Mouse (Mus musculus) brain, embryonic 18.5 days (tissue): ENCODE measurements around the gene Tmem200a.

ENCODE experiments used
- DNase-seq: peaks from one replicate; pipeline ENCODE4 v3.0.0-alpha.2; 2012; ENCODE audit warnings: low read depth, low spot score

Tmem200a gene

DNA sequence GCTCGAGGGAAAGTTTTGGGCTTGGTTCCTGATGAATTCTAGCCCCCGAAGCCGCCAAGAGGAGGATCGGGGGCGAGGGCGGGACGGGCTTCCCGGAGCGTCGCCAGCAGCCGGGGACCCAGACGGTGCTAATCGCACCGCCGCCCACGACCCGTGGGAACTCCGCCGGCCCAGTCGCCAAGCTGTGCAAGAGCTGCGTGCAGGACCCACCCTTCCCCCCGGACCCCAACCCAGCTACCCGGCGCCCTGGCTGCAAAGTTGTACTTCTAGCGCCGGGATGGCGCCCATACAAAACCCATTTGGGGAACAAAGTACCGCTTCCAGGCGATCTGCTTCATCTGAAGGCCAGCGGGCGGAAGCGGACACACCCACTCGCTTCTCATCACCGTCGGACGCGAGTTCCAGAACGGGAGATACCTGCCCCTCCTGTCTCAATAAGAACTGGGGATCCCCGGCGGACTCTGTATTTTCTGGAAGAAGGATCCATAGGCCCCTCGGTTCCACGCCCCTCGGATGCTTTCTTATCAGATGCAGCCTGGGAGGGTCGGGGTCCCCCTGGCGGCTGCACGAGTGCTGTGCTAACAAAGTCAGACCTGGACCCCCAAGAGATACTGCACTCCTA, at the start of gene Tmem200a:
TSS of gene Tmem200a (minus strand) at position 532 of the 622 bp plus-strand sequence.
- DNase-seq: peak; percentile 82

DNA sequence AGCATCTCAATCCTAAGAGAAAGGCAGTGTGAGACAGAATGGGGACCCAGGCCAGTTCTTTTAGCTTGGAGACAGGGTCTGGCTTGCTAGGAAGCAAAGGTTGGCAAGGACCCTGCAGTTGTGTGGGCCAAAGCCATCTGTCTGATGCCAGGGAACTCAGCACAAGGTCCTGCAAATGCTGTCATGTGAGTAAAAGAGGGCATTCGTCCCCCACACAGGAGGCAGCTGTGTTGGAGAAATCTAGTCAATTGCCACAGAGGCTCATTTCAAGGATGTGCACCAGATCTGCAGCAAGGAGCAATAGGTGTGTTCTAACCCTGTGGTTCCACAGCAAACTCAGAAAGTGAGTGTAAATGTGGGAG, 41.0 kb upstream of the Tmem200a start:
- DNase-seq: no peak

DNA sequence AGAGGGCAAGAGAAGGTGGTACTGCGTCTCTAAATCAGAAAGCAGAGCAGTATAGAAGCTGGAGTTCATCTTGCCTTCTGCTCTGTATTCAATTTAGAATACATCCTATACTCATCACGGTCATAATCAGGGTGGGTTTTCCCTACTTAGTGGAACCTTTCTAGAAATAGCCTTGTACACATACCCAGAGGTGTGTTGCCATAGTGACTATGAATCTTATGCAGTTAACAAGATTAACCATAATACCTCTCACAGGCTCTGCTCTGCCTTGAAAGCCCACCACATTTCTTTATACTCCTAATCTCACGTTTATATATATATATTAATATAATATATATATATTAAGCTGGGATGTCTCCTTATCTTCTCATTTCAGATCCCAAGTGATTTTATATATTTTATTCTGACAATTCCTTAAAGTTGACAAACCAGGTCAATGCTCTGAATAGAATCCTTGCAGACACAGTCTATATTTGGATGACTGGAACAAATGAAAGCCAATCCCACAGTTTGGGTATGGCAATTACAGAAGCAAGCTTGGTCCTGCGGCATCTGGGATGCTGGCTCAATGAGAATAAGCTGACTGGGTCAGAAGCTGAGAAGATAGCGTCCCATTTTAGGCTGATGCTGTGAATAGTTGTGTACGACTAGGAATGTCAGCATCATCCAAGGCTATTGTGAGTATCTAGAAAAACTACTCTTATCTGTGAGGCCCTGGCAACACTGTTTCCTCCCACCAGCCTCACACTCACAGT, 40.4 kb upstream of the Tmem200a start:
- no peak for DNase-seq

DNA sequence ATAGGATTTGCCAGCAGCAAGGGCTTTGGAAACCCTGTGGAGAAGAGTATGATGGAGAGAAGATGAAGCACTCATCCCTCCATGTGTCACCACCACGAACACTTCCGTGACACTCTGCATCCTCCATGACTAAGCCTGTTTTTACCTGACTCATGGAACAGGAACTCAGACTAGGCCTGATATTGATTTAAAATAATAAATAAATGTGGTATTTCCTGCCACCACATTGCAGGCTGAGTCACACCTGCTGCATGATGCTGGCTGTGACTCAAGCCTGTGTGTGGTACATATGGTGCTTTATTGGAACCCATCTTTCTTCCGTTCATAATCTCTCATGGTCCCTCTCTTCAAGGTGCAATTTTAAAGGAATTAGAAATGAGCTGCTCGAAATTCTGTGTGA, 35.6 kb upstream of the Tmem200a start:
- no peak for DNase-seq

DNA sequence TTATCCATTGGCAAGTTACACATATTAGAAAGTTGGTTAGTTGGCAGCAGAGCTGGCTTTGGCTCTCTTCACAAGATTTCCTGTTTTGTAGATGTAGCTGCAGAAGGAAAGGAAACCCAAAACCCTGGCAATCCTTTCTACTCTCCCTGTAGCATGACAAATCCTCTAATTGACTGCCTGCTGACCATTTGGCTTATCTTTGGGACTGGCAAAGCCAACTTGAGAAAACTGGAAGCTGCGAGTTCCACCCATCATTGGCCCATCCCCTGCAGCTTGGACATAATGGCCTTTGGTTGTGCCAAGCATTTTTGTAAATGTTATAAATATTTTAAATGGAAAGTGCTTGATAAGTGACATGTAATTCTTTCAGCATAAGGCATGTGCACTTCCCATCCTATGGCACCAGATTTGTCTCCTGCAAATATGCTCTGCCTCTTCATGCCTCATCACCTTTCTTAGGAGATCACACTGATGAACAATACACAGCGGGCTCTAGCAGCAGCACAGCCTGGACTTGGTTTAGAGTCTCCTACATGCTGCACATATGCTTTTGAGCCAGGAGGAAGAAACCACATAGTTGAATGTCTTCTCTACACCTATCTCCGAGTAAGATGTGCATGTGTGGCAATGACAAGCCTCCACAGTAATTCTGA, 24.6 kb upstream of the Tmem200a start:
- no peak for DNase-seq

- no peak for DNase-seq
These were observed 3.2 kb upstream of the Tmem200a start for GRCm38 (mm10) chr10:26082081-26082480.

GRCm38 (mm10) chr10:26079678-26080077, 826 bp upstream of the Tmem200a start:
- no peak for DNase-seq

- DNase-seq: no peak
These were observed 976 bp downstream of the Tmem200a start, which contains the start of gene Gm9767 for GRCm38 (mm10) chr10:26077671-26078481. Gm9767 (plus strand) TSS chr10:26078255.

DNA sequence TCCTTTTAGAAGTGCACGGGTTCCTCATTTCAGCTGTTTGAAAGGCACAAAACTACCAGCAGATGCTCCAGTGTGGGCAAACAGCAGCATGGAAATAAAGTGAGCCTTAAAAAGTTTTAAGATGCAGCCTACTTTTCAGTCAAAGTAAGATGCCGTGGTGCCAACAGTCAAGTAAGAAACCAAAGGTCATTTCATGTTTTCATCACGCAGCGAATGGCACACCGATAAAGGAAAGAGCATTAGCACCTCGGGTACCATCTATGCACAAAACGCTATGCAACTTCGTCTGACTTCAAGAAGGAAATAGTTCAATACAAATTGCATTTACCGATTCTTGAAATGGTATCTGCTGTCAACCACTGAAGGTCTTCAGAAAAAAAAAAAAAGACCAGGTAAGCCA, 1.9 kb downstream of the Tmem200a start:
- no peak for DNase-seq

DNA sequence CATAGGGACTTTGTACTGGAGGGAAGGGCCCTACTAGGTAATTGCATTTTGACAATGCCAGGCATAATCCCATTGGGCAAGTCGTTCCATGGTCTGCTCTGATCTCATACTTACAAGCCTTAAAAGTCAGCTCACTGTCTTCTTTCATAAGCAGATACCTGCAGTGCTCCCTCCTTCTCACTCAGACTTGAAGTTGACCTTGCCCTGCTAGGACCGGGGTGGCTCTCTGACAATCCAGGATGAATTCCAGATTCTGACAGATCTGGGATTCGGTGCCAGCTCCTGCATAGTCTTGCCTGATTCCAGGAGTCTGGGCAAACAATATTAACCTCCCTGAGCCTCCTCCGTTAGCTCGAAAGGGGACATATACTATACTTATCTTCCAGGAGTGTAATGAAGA, 6.9 kb downstream of the Tmem200a start:
- DNase-seq: no peak

- no peak for DNase-seq
These were observed 15.8 kb downstream of the Tmem200a start for GRCm38 (mm10) chr10:26063071-26063470.

GRCm38 (mm10) chr10:26059662-26060307, 19.1 kb downstream of the Tmem200a start:
- no peak for DNase-seq

GRCm38 (mm10) chr10:26051177-26051576, 27.7 kb downstream of the Tmem200a start:
- no peak for DNase-seq

DNA sequence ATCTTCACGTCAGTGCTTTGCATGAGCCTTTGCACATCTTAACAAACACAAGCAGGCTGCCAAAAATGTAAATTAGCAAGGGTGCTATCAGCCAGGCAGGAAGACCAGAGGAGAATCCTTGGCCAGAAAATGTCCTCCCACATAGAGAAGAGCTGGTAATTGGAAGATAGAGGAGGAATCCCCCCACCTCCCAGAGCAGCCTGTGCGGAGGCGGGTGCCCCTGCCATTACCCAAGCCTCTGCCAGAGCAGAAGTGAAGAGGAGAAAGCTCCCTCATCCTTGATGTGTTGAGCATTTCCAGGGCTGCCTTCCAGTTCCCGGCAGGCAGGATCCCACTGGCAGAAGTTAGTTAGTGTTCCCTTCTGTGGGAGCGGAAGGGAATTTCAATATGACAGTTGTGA, 43.9 kb downstream of the Tmem200a start:
- no peak for DNase-seq

DNA sequence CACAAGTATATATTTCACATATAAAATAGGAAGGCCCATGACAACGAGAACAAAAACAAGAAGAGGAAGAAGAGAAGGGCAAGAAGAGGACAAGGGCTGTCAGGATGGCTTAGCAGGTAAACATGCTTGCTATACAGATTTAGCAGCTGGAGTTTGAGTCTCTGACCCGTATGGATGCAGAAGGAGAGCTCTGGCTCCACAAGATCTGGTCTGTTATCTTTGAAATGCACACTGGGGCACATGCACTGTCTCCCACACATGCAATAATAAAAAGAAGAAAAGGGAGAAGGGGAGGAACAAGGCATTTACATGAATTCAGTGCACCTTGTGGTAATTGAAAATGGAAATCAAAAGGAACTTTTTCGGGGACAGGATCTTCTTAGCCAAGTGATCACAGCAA, 60.1 kb downstream of the Tmem200a start:
- DNase-seq: no peak

- DNase-seq: no peak
These were observed 64.6 kb downstream of the Tmem200a start for GRCm38 (mm10) chr10:26014298-26014697.

GRCm38 (mm10) chr10:26008948-26009347, 69.9 kb downstream of the Tmem200a start:
- DNase-seq: no peak

- no peak for DNase-seq
These were observed 73.4 kb downstream of the Tmem200a start for GRCm38 (mm10) chr10:26005471-26005870.

DNA sequence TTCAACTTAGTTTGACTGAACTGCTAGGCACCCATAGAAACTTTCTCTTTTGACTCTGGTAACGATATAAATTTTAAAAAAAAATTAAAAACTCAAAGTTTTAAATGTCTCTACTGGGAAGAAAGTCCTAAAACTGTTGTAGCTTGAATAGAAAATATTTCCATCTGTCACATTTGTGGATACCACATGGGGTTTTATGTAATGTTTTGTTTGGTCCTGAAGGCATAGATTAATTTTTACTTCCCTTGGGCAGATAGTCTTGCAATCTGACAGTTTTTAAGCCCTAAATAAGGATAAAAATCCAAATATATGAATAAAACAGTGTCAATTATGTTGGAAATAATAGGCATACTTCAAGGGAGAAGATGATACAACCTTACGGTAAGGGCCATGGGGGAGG, 78.0 kb downstream of the Tmem200a start:
- no peak for DNase-seq

DNA sequence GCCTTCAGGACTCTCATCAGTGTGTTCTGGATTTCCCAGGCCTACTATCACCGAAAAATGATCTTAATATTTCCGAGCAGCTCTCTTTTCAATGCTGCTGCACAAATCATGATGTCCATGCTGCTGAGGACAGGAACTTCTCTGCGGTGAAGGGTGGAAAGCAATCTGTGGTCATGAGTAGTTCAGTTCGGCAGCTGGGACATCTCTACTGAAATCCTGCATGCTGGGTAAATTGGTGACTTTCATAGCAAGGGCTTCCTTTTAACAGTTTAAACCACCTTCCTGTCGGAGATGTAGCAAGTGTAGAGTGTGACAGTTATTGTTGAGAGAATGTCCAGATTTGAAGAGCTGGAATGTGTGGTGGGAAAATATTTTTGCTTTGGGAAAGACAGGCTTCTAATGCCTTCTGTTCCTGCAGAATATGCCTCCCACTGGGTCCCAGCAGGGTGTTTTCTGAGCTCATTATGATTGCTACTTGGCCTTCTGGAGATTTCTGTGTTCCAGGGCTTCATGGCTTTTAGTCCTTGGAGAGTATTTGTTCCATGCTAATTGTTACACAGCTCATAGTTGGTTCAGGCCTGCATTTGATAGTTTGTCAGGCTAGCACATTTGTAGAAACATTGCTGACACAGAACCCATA, 79.4 kb downstream of the Tmem200a start:
- no peak for DNase-seq

DNA sequence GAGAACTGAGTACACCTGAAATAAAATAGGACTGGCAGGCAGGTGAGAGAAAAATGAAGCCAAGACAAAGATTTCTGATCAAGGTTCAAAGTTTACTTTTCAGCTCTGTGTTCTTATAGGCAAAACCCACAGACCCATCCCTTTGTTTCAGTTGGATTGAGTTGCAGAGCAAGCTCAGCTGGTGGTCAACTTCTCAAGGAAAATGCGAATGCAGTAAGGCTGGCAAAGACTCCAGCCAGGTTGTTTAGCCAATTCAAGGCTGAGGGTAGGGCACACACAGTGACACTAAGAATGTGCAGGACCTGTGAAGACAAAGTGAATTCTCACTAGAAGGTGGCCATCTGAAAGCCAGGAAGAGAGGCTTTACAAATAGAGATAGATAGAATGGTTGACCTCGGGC, 94.8 kb downstream of the Tmem200a start:
- no peak for DNase-seq
